Mouse (Mus musculus) B cell, adult 62 days (primary cell): ENCODE measurements around the gene Zfp541. TPM values are rescaled to one million over a fixed set of nuclear protein-coding genes. Genes with fewer than 3 reads are reported as not detected.

Experiments used
- total RNA-seq: library from RNA; stranded (reverse); gene quantifications from 4 replicates; pipeline ENCODE4 v1.2.4, GENCODE M21; 2023

Gene Zfp541
- not detected in 4 replicates for total RNA-seq

DNA sequence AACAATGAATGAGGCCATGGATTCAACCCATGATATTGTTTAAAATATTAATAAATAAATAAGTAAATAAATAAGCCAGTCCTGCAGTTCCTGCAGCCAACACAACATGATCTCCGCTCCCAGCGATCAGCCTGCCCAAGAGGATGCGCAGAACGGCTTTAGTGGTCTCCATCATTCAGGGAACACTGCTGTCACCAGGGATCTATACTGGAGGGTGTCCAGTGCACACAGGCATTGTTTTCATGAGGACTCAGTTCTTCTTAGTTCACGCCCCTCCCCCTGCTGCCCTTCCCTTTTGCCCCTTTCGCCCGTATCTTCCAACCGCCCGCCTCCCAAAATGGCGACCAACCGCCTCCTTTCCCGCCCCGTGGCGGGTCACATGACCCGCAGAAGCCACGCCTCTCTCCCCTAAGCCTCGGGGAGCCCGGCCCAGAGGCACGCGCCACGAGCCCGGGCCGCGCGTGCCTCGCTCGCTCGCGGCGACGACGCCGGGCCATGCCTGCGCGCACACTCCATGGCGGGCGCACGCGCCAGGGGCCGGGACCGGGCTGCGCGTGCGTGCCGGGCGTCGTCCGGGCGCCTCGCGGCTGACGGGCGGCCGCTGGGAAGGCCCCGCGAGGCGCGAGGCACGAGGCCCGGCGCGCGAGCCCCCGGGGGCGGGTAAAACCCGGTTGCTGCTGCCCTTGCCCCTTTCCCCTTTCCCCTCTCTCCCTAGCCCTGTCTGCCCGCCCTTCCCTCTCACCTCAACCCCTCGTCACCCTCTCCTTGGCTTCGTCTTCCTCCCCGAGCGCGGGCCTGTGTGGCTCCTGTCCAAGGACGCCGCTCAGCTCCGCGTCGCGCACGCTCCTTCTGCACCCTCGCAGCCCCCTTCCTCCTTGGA is at the start of gene Zfp541:
Gene Zfp541 (plus strand): TSS at position 596 of the 880 bp plus-strand sequence.

GRCm38 (mm10) chr7:16047338-16048146 is 14.1 kb upstream of the Zfp541 start, which contains the start of gene Bicra:
Gene Bicra (minus strand): TSS chr7:16047921.

GRCm38 (mm10) chr7:16098021-16099017 is 36.7 kb downstream of the Zfp541 start, which contains the start of gene Napa:
Gene Napa (plus strand): TSS chr7:16098458.

GRCm38 (mm10) chr7:16119569-16120261 is 58.1 kb downstream of the Zfp541 start, which contains the start of gene Kptn:
Gene Kptn (plus strand): TSS chr7:16119895.

DNA sequence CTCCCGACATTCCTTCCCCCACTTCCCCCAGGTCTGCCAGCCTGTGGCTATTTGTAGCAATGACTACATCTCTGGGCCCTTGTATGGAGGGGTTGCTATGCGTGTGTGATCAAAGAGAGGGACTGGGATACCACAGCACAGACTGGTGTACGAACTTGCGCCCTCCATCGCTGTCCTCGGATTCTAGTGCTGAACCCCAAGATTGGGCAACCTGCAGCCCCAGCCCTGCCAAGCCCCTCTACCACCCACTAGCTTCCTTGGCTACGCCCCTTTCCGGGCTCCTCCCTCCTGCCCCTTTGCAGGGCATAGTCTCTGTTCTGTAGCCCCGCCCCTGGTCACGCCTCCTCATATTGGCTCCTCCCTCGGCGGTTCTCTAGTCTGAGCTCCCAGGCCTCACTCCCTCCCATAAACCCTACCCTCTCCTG is 67.8 kb downstream of the Zfp541 start, which contains the start of gene Slc8a2:
Gene Slc8a2 (plus strand): TSS at position 406 of the 425 bp plus-strand sequence.

Other genes starting within 250 kb of the Zfp541 start
- gene Obox6, start 222.1 kb upstream of the Zfp541 start, total RNA-seq: not detected in 4 replicates
- not detected in 4 replicates for gene Crx, start 181.8 kb upstream of the Zfp541 start, total RNA-seq
- not detected in 4 replicates for gene Crxos, start 179.2 kb upstream of the Zfp541 start, total RNA-seq
- 143 to 155 TPM (median 145 TPM) in 4 replicates for gene Selenow, start 139.4 kb upstream of the Zfp541 start, total RNA-seq
- 471 to 557 TPM (median 497 TPM) in 4 replicates for gene Nop53, start 115.7 kb upstream of the Zfp541 start, total RNA-seq
- 6.9 to 8.8 TPM (median 7.5 TPM) in 4 replicates for gene Ehd2, start 94.2 kb upstream of the Zfp541 start, total RNA-seq
- gene Bicra, start 13.9 kb upstream of the Zfp541 start, total RNA-seq: 68.6 to 83.5 TPM (median 74.4 TPM) in 4 replicates
- gene Napa, start 36.6 kb downstream of the Zfp541 start, total RNA-seq: 396 to 429 TPM (median 418 TPM) in 4 replicates
- gene Kptn, start 58.1 kb downstream of the Zfp541 start, total RNA-seq: 41.7 to 47.7 TPM (median 47.3 TPM) in 4 replicates
- gene Slc8a2, start 68.0 kb downstream of the Zfp541 start, total RNA-seq: 0.15 to 0.27 TPM (median 0.20 TPM) in 4 replicates
- gene Meis3, start 113.3 kb downstream of the Zfp541 start, total RNA-seq: 15.3 to 24.5 TPM (median 19.8 TPM) in 4 replicates
- gene Dhx34, start 160.2 kb downstream of the Zfp541 start, total RNA-seq: 45.3 to 52.6 TPM (median 50.0 TPM) in 4 replicates
- 1.3 to 2.0 TPM (median 1.5 TPM) in 4 replicates for gene C5ar2, start 182.3 kb downstream of the Zfp541 start, total RNA-seq
- gene C5ar1, start 197.7 kb downstream of the Zfp541 start, total RNA-seq: not detected in 4 replicates
- 33.1 to 39.0 TPM (median 33.8 TPM) in 4 replicates for gene Inafm1, start 211.8 kb downstream of the Zfp541 start, total RNA-seq
- 436 to 443 TPM (median 440 TPM) in 4 replicates for gene Ccdc9, start 225.0 kb downstream of the Zfp541 start, total RNA-seq
- 9.9 to 18.6 TPM (median 14.2 TPM) in 4 replicates for gene Bbc3, start 246.6 kb downstream of the Zfp541 start, total RNA-seq